In the genomic region with DNA sequence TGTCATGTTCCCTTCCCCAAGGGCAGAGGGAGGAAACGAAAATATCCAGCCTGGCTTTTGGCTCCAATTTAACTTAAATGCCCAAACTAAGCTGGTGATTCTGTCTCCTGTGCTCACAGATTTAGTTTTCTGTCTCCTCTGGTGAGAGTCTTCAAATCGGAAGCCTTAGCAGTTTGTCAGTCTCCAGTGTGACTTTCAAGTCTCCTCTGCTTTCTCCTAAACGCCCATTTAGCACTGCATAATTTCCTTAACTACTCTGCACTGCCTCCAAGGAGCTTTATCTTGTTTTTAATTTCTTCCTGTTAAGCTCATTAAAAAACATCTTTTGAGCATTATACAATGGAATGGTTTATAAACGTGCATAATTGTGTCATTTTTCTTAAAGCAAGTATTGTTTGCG, we compare ENCODE assay signal across 22 mouse cellular contexts.
DNase-seq lines count a peak whose midpoint lies in the region; ATAC-seq and TF ChIP-seq lines count a peak whose summit lies in the region.
"Had no signal": no experiment of that assay in that cellular context is flagged by ENCODE, and none has a peak within 500 bp of the region (broad histone marks: within the 10 kb centered on the region; RNA-seq: fewer than 3 reads in every experiment).

No protein-coding gene starts in this region.

- H3K36me3 ChIP-seq in neural tube, embryonic 15.5 days, result no peaks in the 10 kb centered on the region
- H3K36me3 ChIP-seq: embryonic facial prominence, embryonic 15.5 days; heart, embryonic 15.5 days had no signal

- peak overlapping the region; percentile 8 for H3K27ac ChIP-seq in layer of hippocampus, adult 2 months
- H3K27ac ChIP-seq in neural tube, embryonic 15.5 days (replicated peaks), result no peak overlapping the region
- H3K27ac ChIP-seq: embryonic facial prominence, embryonic 15.5 days; forebrain, embryonic 13.5 days; heart, adult 2 months; heart, embryonic 15.5 days had no signal

- no peaks in the 10 kb centered on the region for H3K27me3 ChIP-seq in neural tube, embryonic 15.5 days (replicated peaks)
- H3K27me3 ChIP-seq: CH12.LX; embryonic facial prominence, embryonic 15.5 days; forebrain, embryonic 13.5 days; heart, embryonic 15.5 days had no signal

- no peak overlapping the region for H3K4me2 ChIP-seq in neural tube, embryonic 15.5 days
- H3K4me2 ChIP-seq: embryonic facial prominence, embryonic 15.5 days; forebrain, embryonic 13.5 days; heart, embryonic 11.5 days; heart, embryonic 15.5 days had no signal

- WGBS in neural tube, embryonic 15.5 days, result 43% methylated on average over 5 of the region's 5 CpGs

- ATAC-seq in frontal cortex, adult (ENCODE audit: low TSS enrichment), result peak; percentile 83
- ATAC-seq in neural tube, embryonic 15.5 days (ENCODE audit: low FRiP score), result peak; percentile 75; the same call in 1 of the 2 replicates
- ATAC-seq: forebrain, embryonic 13.5 days; intestine, embryonic 16.5 days; Patski had no signal

- no peak for TF ChIP-seq CTCF in layer of hippocampus, adult 2 months (conservative IDR thresholded peaks at IDR 0.05)

- H3K4me1 ChIP-seq in neural tube, embryonic 15.5 days, result no peaks in the 10 kb centered on the region
- H3K4me1 ChIP-seq: embryonic facial prominence, embryonic 15.5 days; forebrain, embryonic 13.5 days; heart, embryonic 15.5 days had no signal

- H3K9me3 ChIP-seq in neural tube, embryonic 15.5 days (replicated peaks), result no peaks in the 10 kb centered on the region
- H3K9me3 ChIP-seq: embryonic facial prominence, embryonic 15.5 days; forebrain, embryonic 13.5 days; heart, embryonic 15.5 days had no signal

- H3K9ac ChIP-seq in neural tube, embryonic 15.5 days (replicated peaks), result no peak overlapping the region
- H3K9ac ChIP-seq: embryonic facial prominence, embryonic 15.5 days; forebrain, embryonic 13.5 days; heart, embryonic 15.5 days had no signal

- DNase-seq in frontal cortex, postnatal 10 days (ENCODE audit: low spot score in 2 of 2), result no peak
- no peak for DNase-seq in layer of hippocampus, adult 2 months (ENCODE audit: low spot score in 2 of 2)
- DNase-seq in layer of hippocampus, adult 9-10 months (ENCODE audit: low spot score), result no peak
- DNase-seq in neural tube, embryonic 10.5 days (ENCODE audit: extremely low spot score, low spot score), result no peak
- DNase-seq: adrenal gland, adult 2 months; adrenal gland, postnatal 25 days; cerebellum, adult 11 months; cerebellum, adult 8-10 months; cerebellum, postnatal 14 days; embryo, embryonic 11 days; gastrocnemius, postnatal 14 days; heart, adult 2 months; heart, postnatal 14 days had no signal

- H3K4me3 ChIP-seq in layer of hippocampus, adult 2 months, result no peak overlapping the region
- no peak overlapping the region for H3K4me3 ChIP-seq in neural tube, embryonic 15.5 days (replicated peaks)
- H3K4me3 ChIP-seq: embryonic facial prominence, embryonic 15.5 days; forebrain, embryonic 13.5 days; heart, adult 2 months; heart, embryonic 15.5 days had no signal
